Mouse (Mus musculus) brain, adult 10 weeks (tissue): ENCODE results near the gene Mocs2. TPM values are rescaled to one million over a fixed set of nuclear protein-coding genes. Genes with fewer than 3 reads are reported as not detected.

Experiments
- polyA plus RNA-seq: library from polyadenylated mRNA; stranded (reverse); fragments of 350-450 nt; fragmentation: Illumina TruSeq; extraction: RNeasy Lipid Tissue Mini Kit (QIAGEN cat#74804); gene quantifications from one replicate; pipeline ENCODE4 v1.2.3, GENCODE M21; 2015; ENCODE audit warnings: low read depth, low replicate concordance

Mocs2 gene
- polyA plus RNA-seq = 107 TPM

DNA sequence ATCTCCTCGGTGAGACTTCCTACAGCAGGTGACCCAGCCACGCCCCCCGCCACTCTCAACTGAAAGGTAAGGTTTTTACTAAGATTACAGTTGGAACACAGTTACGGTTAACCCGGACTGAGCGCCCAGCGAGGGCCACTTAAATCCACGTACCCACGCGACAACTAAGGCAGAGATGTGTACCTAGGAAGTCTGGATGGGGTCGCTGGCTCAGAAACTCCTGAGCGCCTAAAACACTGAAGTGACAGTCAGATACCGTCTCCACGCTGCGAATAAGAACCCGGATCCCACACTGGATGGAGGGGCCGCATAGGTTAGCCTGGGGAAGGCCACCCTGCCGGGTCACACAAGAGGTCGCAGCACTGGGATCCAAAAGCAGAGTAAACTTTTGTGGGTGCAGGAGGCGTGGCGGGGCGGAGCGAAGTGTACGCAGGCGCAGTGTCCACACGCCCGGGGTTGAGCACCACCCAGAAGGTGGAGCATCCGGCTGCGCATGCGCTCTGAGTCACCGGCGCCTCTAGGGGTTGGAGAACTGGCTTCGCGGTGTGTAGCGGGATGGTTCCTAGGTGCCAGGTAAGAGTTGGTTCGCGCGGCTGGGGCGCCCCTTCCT is at the start of gene Mocs2:
Gene Mocs2 (plus strand): TSS at position 486 of the 610 bp plus-strand sequence.

Other genes starting within 250 kb of the Mocs2 start
- 0.06 TPM for gene Itga2, start 113.9 kb downstream of the Mocs2 start, polyA plus RNA-seq